Comparison of ENCODE assay signal across 22 mouse cellular contexts in the genomic region with DNA sequence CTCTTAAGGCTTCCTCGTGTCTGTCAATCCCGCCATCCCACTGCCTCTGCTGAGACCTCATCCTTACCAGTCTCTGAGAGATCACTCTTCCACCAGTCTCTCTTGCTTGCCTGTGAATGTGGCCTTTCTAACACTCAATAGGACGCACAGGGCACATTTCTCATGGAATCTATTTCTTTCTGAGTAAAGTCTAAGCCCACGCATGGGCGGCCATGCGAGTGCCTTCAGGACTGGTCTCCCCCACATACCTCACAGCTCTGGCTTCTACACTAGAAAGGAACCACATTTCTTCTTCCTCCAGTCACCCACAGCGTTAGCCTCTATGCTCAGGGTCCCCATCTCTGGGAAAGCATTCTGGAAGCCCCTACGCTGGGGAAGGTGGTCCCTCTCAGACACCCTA. TPM values are rescaled to one million over a fixed set of nuclear protein-coding genes. Genes with fewer than 3 reads are reported as not detected.
DNase-seq lines count a peak whose midpoint lies in the region; ATAC-seq lines count a peak whose summit lies in the region.
"Had no signal": no experiment of that assay in that cellular context is flagged by ENCODE, and none has a peak within 500 bp of the region (broad histone marks: within the 10 kb centered on the region; RNA-seq: fewer than 3 reads in every experiment).

No protein-coding gene starts in this region.

- no peak overlapping the region for H3K4me3 ChIP-seq in kidney, embryonic 15.5 days (replicated peaks)
- H3K4me3 ChIP-seq: forebrain, embryonic 15.5 days; heart, embryonic 10.5 days; hindbrain, embryonic 12.5 days had no signal

- 42% methylated on average over 8 of the region's 8 CpGs for WGBS in kidney, embryonic 15.5 days

- peak; percentile 43; the same call in 1 of the 2 replicates for ATAC-seq in kidney, embryonic 15.5 days (replicated peaks; ENCODE audit: low FRiP score)
- ATAC-seq in megakaryocyte, adult 5-6 weeks (ENCODE audit: poor library complexity, severe bottlenecking): no peak
- ATAC-seq: activated CD4-positive, CD25-positive, alpha-beta regulatory T cell, adult 4 months; forebrain, embryonic 15.5 days; Patski had no signal

- H3K27me3 ChIP-seq in kidney, embryonic 15.5 days: no peaks in the 10 kb centered on the region
- H3K27me3 ChIP-seq: forebrain, embryonic 15.5 days; hindbrain, embryonic 12.5 days; Patski had no signal

- no peak overlapping the region for H3K4me2 ChIP-seq in kidney, embryonic 15.5 days
- H3K4me2 ChIP-seq: forebrain, embryonic 15.5 days; hindbrain, embryonic 12.5 days had no signal

- H3K36me3 ChIP-seq in kidney, embryonic 15.5 days: peaks cover 64% of the 10 kb centered on the region

- H3K9me3 ChIP-seq in kidney, embryonic 15.5 days (replicated peaks): no peaks in the 10 kb centered on the region
- H3K9me3 ChIP-seq: forebrain, embryonic 15.5 days; heart, embryonic 10.5 days; hindbrain, embryonic 12.5 days had no signal

- DNase-seq in kidney, adult 11 months: peak; percentile 47
- DNase-seq in kidney, adult 18-20 months: no peak
- DNase-seq in Muller cell, postnatal 12 days (ENCODE audit: inconsistent ontology term): peak; percentile 27
- peak; percentile 43 to 57 for DNase-seq in kidney, postnatal 36 days
- no peak for DNase-seq in c-Kit-positive CD71-positive TER-119-positive erythroid progenitor cells, embryonic 14.5 days (ENCODE audit: low spot score)
- DNase-seq: adrenal gland, postnatal 14 days; cerebellum, adult 18-20 months; cerebellum, postnatal 36 days; gastrocnemius, postnatal 10 days; heart, adult 18-20 months; heart, postnatal 10 days; heart, postnatal 4 days had no signal

- peaks cover 91% of the 10 kb centered on the region for H3K4me1 ChIP-seq in kidney, embryonic 15.5 days

- no peak overlapping the region for H3K9ac ChIP-seq in kidney, embryonic 15.5 days
- H3K9ac ChIP-seq: forebrain, embryonic 15.5 days; hindbrain, embryonic 12.5 days had no signal

- H3K27ac ChIP-seq in kidney, embryonic 15.5 days: peak overlapping the region; percentile 77
- H3K27ac ChIP-seq: forebrain, embryonic 15.5 days; heart, embryonic 10.5 days; hindbrain, embryonic 12.5 days had no signal

RNA-seq across cellular contexts. Expression of a gene that starts 12.1 kb away (rescaled TPM):
- polyA plus RNA-seq in kidney, embryonic 15.5 days (2015; fragmentation: Nextera tagmentation; extraction: Ambion mirVana): 71.3 and 82.3 TPM in 2 replicates
- 128 and 133 TPM in 2 replicates for total RNA-seq in megakaryocyte, adult 5-6 weeks (2015)
- 89.7 and 94.8 TPM in 2 replicates for total RNA-seq in megakaryocyte, adult 5-6 weeks (2017)

RNA-seq across cellular contexts. Expression of a gene that starts 26.5 kb away (rescaled TPM):
- polyA plus RNA-seq in kidney, embryonic 15.5 days (2015; fragmentation: Nextera tagmentation; extraction: Ambion mirVana): 53.7 and 54.6 TPM in 2 replicates
- 57.2 and 57.5 TPM in 2 replicates for total RNA-seq in megakaryocyte, adult 5-6 weeks (2015)
- total RNA-seq in megakaryocyte, adult 5-6 weeks (2017): 52.8 and 71.8 TPM in 2 replicates

RNA-seq across cellular contexts. Expression of a gene that starts 54.3 kb away (rescaled TPM):
- 1.1 TPM in 2 replicates for polyA plus RNA-seq in kidney, embryonic 15.5 days (2015; fragmentation: Nextera tagmentation; extraction: Ambion mirVana)
- not detected in 2 replicates for total RNA-seq in megakaryocyte, adult 5-6 weeks (2015)
- not detected in 2 replicates for total RNA-seq in megakaryocyte, adult 5-6 weeks (2017)
- total RNA-seq: adrenal gland, adult 18-20 months; adrenal gland, postnatal 14 days; heart, adult 18-20 months; heart, postnatal 10 days; heart, postnatal 4 days; MEL had no signal
- polyA plus RNA-seq: activated CD4-positive, CD25-positive, alpha-beta regulatory T cell, adult 4 months; C2C12; Patski had no signal

Comparison
In these comparisons a context has a peak if more than half of its experiments do, and no peak if none do; other contexts are left out.
1. DNase-seq: peak in kidney, adult 11 months (single experiment), Muller cell, postnatal 12 days (single experiment) and kidney, postnatal 36 days (2 of 2); none in kidney, adult 18-20 months (single experiment) and c-Kit-positive CD71-positive TER-119-positive erythroid progenitor cells, embryonic 14.5 days (single experiment).